Mouse (Mus musculus) liver, embryonic 13.5 days (tissue): ENCODE results near the gene Kcnk2. TPM values are rescaled to one million over a fixed set of nuclear protein-coding genes. Genes with fewer than 3 reads are reported as not detected.

Experiments
- ATAC-seq: fragments of 200-750 bp; cut with Nextera tagmentation; 2 replicates; pipeline ENCODE4 v1.8.0; 2017; ENCODE audit warnings: low read depth, mild to moderate bottlenecking, moderate number of reproducible peaks, moderate library complexity
- DNase-seq: peaks from one replicate; pipeline ENCODE4 v3.0.0; 2022
- H3K27ac ChIP-seq: fragments of 300-500 bp; sonication (generic); 2 replicates; pipeline ENCODE4 v1.5.1; 2015; ENCODE audit warnings: moderate library complexity, mild to moderate bottlenecking, inconsistent platforms
- H3K27me3 ChIP-seq: fragments of 300-500 bp; sonication (generic); 2 replicates; pipeline ENCODE4 v1.6.1; 2015; ENCODE audit warnings: mild to moderate bottlenecking, inconsistent platforms
- H3K36me3 ChIP-seq: fragments of 300-500 bp; sonication (generic); 2 replicates; pipeline ENCODE4 v1.6.1; 2015; ENCODE audit warnings: mild to moderate bottlenecking, inconsistent platforms
- H3K4me1 ChIP-seq: fragments of 300-500 bp; sonication (generic); replicated peaks from 2 replicates; pipeline ENCODE4 v1.6.1; 2015; ENCODE audit warnings: inconsistent platforms
- H3K4me2 ChIP-seq: fragments of 300-500 bp; sonication (generic); 2 replicates; pipeline ENCODE4 v1.6.1; 2015; ENCODE audit warnings: inconsistent platforms, mild to moderate bottlenecking, moderate library complexity
- H3K4me3 ChIP-seq: fragments of 300-500 bp; sonication (generic); replicated peaks from 2 replicates; pipeline ENCODE4 v1.5.1; 2015; ENCODE audit warnings: mild to moderate bottlenecking, inconsistent platforms
- H3K9ac ChIP-seq: fragments of 300-500 bp; sonication (generic); 2 replicates; pipeline ENCODE4 v1.6.1; 2015; ENCODE audit warnings: mild to moderate bottlenecking, inconsistent platforms
- H3K9me3 ChIP-seq: fragments of 300-500 bp; sonication (generic); replicated peaks from 2 replicates; pipeline ENCODE4 v1.6.1; 2016; ENCODE audit warnings: inconsistent platforms
- WGBS: fragments of 180-500 bp; shearing (Covaris S2); methylation state at CpG from one replicate; pipeline ENCODE4 v1.1.7; 2015; ENCODE audit not compliant: insufficient replicate concordance; 5-methylcytosine and 5-hydroxymethylcytosine counted together
- polyA plus RNA-seq: library from polyadenylated mRNA; unstranded; fragments of >200 nt; fragmentation: Nextera tagmentation; extraction: Ambion mirVana; gene quantifications from 2 replicates; pipeline ENCODE4 v1.2.1, GENCODE M21; 2015

Kcnk2 gene
- polyA plus RNA-seq, 1 experiment from 2014 or later: 0.07 TPM

GRCm38 (mm10) chr1:189214477-189214876 lies 187.6 kb downstream of the Kcnk2 start:
- H3K36me3 ChIP-seq: no peaks in the 10 kb centered on the region
- ATAC-seq: no peak
- H3K9me3 ChIP-seq: no peaks in the 10 kb centered on the region
- no peak overlapping the region for H3K4me2 ChIP-seq
- no peaks in the 10 kb centered on the region for H3K27me3 ChIP-seq
- DNase-seq: no peak
- H3K27ac ChIP-seq: no peak overlapping the region
- H3K4me3 ChIP-seq: no peak overlapping the region
- no peaks in the 10 kb centered on the region for H3K4me1 ChIP-seq
- no peak overlapping the region for H3K9ac ChIP-seq
- WGBS: 65% methylated on average over 3 of the region's 3 CpGs

GRCm38 (mm10) chr1:189209715-189210108 lies 192.4 kb downstream of the Kcnk2 start:
- H3K9me3 ChIP-seq: no peaks in the 10 kb centered on the region
- WGBS: 75% methylated on average over 17 of the region's 17 CpGs
- DNase-seq: no peak
- H3K27me3 ChIP-seq: no peaks in the 10 kb centered on the region
- no peak for ATAC-seq
- no peak overlapping the region for H3K27ac ChIP-seq
- H3K4me3 ChIP-seq: no peak overlapping the region
- no peak overlapping the region for H3K4me2 ChIP-seq
- H3K4me1 ChIP-seq: no peaks in the 10 kb centered on the region
- no peaks in the 10 kb centered on the region for H3K36me3 ChIP-seq
- H3K9ac ChIP-seq: no peak overlapping the region

GRCm38 (mm10) chr1:189209029-189209714 lies 192.9 kb downstream of the Kcnk2 start:
- no peak overlapping the region for H3K4me2 ChIP-seq
- ATAC-seq: no peak
- DNase-seq: no peak
- no peaks in the 10 kb centered on the region for H3K9me3 ChIP-seq
- no peak overlapping the region for H3K4me3 ChIP-seq
- H3K9ac ChIP-seq: no peak overlapping the region
- no peaks in the 10 kb centered on the region for H3K4me1 ChIP-seq
- no peaks in the 10 kb centered on the region for H3K27me3 ChIP-seq
- no peaks in the 10 kb centered on the region for H3K36me3 ChIP-seq
- 67% methylated on average over 12 of the region's 12 CpGs for WGBS
- no peak overlapping the region for H3K27ac ChIP-seq

GRCm38 (mm10) chr1:189208605-189209004 lies 193.5 kb downstream of the Kcnk2 start:
- no peaks in the 10 kb centered on the region for H3K9me3 ChIP-seq
- H3K4me3 ChIP-seq: no peak overlapping the region
- no peak overlapping the region for H3K4me2 ChIP-seq
- WGBS: 77% methylated on average over 9 of the region's 9 CpGs
- ATAC-seq (no peak), DNase-seq (no peak)
- H3K27me3 ChIP-seq: no peaks in the 10 kb centered on the region
- H3K27ac ChIP-seq: no peak overlapping the region
- no peaks in the 10 kb centered on the region for H3K36me3 ChIP-seq
- H3K9ac ChIP-seq: no peak overlapping the region
- no peaks in the 10 kb centered on the region for H3K4me1 ChIP-seq

GRCm38 (mm10) chr1:189195758-189196157 lies 206.3 kb downstream of the Kcnk2 start:
- H3K4me1 ChIP-seq: no peaks in the 10 kb centered on the region
- H3K27ac ChIP-seq: no peak overlapping the region
- no peak overlapping the region for H3K4me2 ChIP-seq
- H3K4me3 ChIP-seq: no peak overlapping the region
- DNase-seq (no peak), ATAC-seq (no peak)
- no peaks in the 10 kb centered on the region for H3K36me3 ChIP-seq
- WGBS: 52% methylated on average over 4 of the region's 4 CpGs
- H3K27me3 ChIP-seq: no peaks in the 10 kb centered on the region
- no peak overlapping the region for H3K9ac ChIP-seq
- H3K9me3 ChIP-seq: no peaks in the 10 kb centered on the region

- Histone ChIP-seq H3K4me2 (no peak overlapping the region), H3K4me1 (no peaks in the 10 kb centered on the region), H3K9me3 (no peaks in the 10 kb centered on the region), H3K9ac (no peak overlapping the region), H3K4me3 (no peak overlapping the region), H3K27ac (no peak overlapping the region), H3K27me3 (no peaks in the 10 kb centered on the region), H3K36me3 (no peaks in the 10 kb centered on the region)
- no peak for DNase-seq
- WGBS: 67% methylated on average over 12 of the region's 12 CpGs
- ATAC-seq: no peak
Observed at GRCm38 (mm10) chr1:189187737-189188390, 214.2 kb downstream of the Kcnk2 start.

GRCm38 (mm10) chr1:189185206-189185750 lies 216.8 kb downstream of the Kcnk2 start:
- Histone ChIP-seq H3K27me3 (no peaks in the 10 kb centered on the region), H3K4me2 (no peak overlapping the region), H3K4me3 (no peak overlapping the region), H3K27ac (no peak overlapping the region), H3K9ac (no peak overlapping the region), H3K9me3 (no peaks in the 10 kb centered on the region), H3K4me1 (no peaks in the 10 kb centered on the region), H3K36me3 (no peaks in the 10 kb centered on the region)
- ATAC-seq: no peak
- WGBS: 51% methylated on average over 7 of the region's 7 CpGs
- DNase-seq: no peak

GRCm38 (mm10) chr1:189177746-189178145 lies 224.3 kb downstream of the Kcnk2 start:
- Histone ChIP-seq H3K4me3 (no peak overlapping the region), H3K27ac (no peak overlapping the region), H3K4me1 (no peaks in the 10 kb centered on the region), H3K9ac (no peak overlapping the region), H3K27me3 (no peaks in the 10 kb centered on the region), H3K4me2 (no peak overlapping the region), H3K36me3 (no peaks in the 10 kb centered on the region), H3K9me3 (no peaks in the 10 kb centered on the region)
- ATAC-seq (no peak), DNase-seq (no peak)
- WGBS: 69% methylated on average over 1 of the region's 1 CpGs

- no peak overlapping the region for H3K9ac ChIP-seq
- no peaks in the 10 kb centered on the region for H3K36me3 ChIP-seq
- no peaks in the 10 kb centered on the region for H3K27me3 ChIP-seq
- H3K4me3 ChIP-seq: no peak overlapping the region
- H3K4me1 ChIP-seq: no peaks in the 10 kb centered on the region
- ATAC-seq (no peak), DNase-seq (no peak)
- no peak overlapping the region for H3K27ac ChIP-seq
- WGBS: 71% methylated on average over 8 of the region's 8 CpGs
- no peak overlapping the region for H3K4me2 ChIP-seq
- no peaks in the 10 kb centered on the region for H3K9me3 ChIP-seq
Observed at GRCm38 (mm10) chr1:189173479-189173878, 228.6 kb downstream of the Kcnk2 start.

GRCm38 (mm10) chr1:189171138-189171537 lies 230.9 kb downstream of the Kcnk2 start:
- Histone ChIP-seq H3K4me1 (no peaks in the 10 kb centered on the region), H3K27ac (no peak overlapping the region), H3K4me2 (no peak overlapping the region), H3K9me3 (no peaks in the 10 kb centered on the region), H3K36me3 (no peaks in the 10 kb centered on the region), H3K9ac (no peak overlapping the region), H3K4me3 (no peak overlapping the region), H3K27me3 (no peaks in the 10 kb centered on the region)
- DNase-seq (no peak), ATAC-seq (no peak)
- 15% methylated on average over 4 of the region's 4 CpGs for WGBS

GRCm38 (mm10) chr1:189165756-189166155 lies 236.3 kb downstream of the Kcnk2 start:
- no peak overlapping the region for H3K4me3 ChIP-seq
- H3K4me2 ChIP-seq: no peak overlapping the region
- no peak for DNase-seq
- H3K27ac ChIP-seq: no peak overlapping the region
- H3K9ac ChIP-seq: no peak overlapping the region
- 67% methylated on average over 6 of the region's 6 CpGs for WGBS
- no peaks in the 10 kb centered on the region for H3K27me3 ChIP-seq
- no peaks in the 10 kb centered on the region for H3K9me3 ChIP-seq
- no peaks in the 10 kb centered on the region for H3K36me3 ChIP-seq
- H3K4me1 ChIP-seq: no peaks in the 10 kb centered on the region
- ATAC-seq: no peak

- H3K4me3 ChIP-seq: no peak overlapping the region
- no peak for DNase-seq
- WGBS: 56% methylated on average over 6 of the region's 6 CpGs
- no peak overlapping the region for H3K4me2 ChIP-seq
- no peak overlapping the region for H3K27ac ChIP-seq
- no peak for ATAC-seq
- H3K27me3 ChIP-seq: no peaks in the 10 kb centered on the region
- H3K9ac ChIP-seq: no peak overlapping the region
- H3K4me1 ChIP-seq: no peaks in the 10 kb centered on the region
- H3K36me3 ChIP-seq: no peaks in the 10 kb centered on the region
- no peaks in the 10 kb centered on the region for H3K9me3 ChIP-seq
Observed at GRCm38 (mm10) chr1:189165141-189165540, 236.9 kb downstream of the Kcnk2 start.
